Mouse (Mus musculus): ENCODE measurements at regions not wholly inside any gene's neighbourhood (a gene's known extent, or its start where the extent isn't known, plus 50 kb on each side); places are given as distances from the start of the nearest gene placed in this dataset.
A peak's percentile ranks its signal among the peaks of the same experiment; 100 is the strongest.

- no peak for DNase-seq (ENCODE audit: low read depth, low spot score)
These were observed 59.6 kb upstream of the Hmgcll1 start for GRCm38 (mm10) chr9:75955082-75955481.

GRCm38 (mm10) chr9:75956370-75956769 lies 58.3 kb upstream of the Hmgcll1 start:
- DNase-seq (ENCODE audit: low read depth, low spot score): no peak

GRCm38 (mm10) chr9:75958720-75959339 lies 55.8 kb upstream of the Hmgcll1 start:
- no peak for DNase-seq (ENCODE audit: low read depth, low spot score)

GRCm38 (mm10) chr9:75959775-75960174 lies 54.9 kb upstream of the Hmgcll1 start:
- no peak for DNase-seq (ENCODE audit: low read depth, low spot score)

GRCm38 (mm10) chr9:75960587-75961349 lies 53.9 kb upstream of the Hmgcll1 start:
- DNase-seq (ENCODE audit: low read depth, low spot score): peak; percentile 29

Measured in forelimb bud, embryonic 11.5 days (tissue).